Mouse (Mus musculus) embryonic fibroblast, embryonic 13.5 days (primary cell): ENCODE measurements at regions not wholly inside any gene's neighbourhood (a gene's known extent, or its start where the extent isn't known, plus 50 kb on each side); places are given as distances from the start of the nearest gene placed in this dataset.

Experiments
- CTCF ChIP-seq: IDR thresholded peaks from 2 replicates; pipeline ENCODE4 v1.5.1; 2011; ENCODE audit warnings: mild to moderate bottlenecking, control low read depth, low read length, moderate library complexity, borderline replicate concordance; ENCODE audit not compliant: insufficient read depth
- POLR2A ChIP-seq: IDR thresholded peaks from 2 replicates; pipeline ENCODE4 v1.6.1; 2011; ENCODE audit warnings: low read depth, mild to moderate bottlenecking, control low read depth, low read length, moderate library complexity

DNA sequence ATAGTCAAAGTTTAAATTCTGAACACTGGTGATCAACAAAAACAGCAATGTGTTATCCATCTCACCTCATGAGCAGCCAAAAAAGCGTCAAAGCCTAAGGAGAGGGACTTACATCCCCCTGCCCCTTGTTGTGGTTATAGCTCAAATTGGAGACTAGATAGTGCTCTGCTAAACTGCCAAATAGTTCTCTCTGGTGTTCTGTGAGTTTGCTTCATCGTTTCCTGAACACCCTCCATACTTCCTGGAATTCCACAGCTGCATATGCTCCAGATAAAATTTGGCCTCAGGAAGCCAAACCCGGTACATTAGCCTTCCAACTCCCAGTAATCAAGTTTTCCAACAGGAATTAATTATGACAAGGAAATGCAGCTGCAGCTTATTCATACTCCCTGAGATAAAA is 906.6 kb upstream of the Celf2 start:
- no peak for TF ChIP-seq CTCF
- no peak for TF ChIP-seq POLR2A
